Mouse (Mus musculus): ENCODE data around the gene C4b. TPM values are rescaled to one million over a fixed set of nuclear protein-coding genes. Genes with fewer than 3 reads are reported as not detected.
A peak's percentile ranks its signal among the peaks of the same experiment; 100 is the strongest.
"Not testable (repeated sequence)": the region's sequence is repeated elsewhere in the genome, so short reads cannot be mapped to it uniquely, and the experiment has no call there.

The C4b gene
- polyA plus RNA-seq, 1 experiment from 2014 or later = not detected

DNA sequence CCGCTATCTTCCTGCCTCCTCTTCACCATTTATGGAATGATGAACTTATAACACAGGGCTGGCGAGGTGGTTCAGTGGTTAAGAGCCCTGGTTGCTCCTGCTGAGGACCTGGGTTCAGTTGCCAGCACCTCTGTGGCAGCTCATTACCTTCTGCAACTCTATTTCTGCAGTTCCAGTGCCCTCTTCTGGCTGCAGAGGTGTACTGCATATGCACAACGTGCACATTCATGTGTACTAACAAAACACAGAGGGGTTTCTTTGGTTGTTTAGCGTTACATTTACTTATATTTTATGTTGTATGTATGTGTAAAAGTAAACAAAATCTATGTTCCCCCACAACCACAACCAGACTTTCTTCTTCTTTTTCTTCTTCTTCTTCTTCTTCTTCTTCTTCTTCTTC, 20.6 kb downstream of the C4b start:
- no peak overlapping the region for H3K9ac ChIP-seq
- H3K27ac ChIP-seq = no peak overlapping the region
- ATAC-seq (ENCODE audit: low FRiP score) = no peak
- 82% methylated on average over 4 of the region's 4 CpGs for WGBS
- no peaks in the 10 kb centered on the region for H3K36me3 ChIP-seq (replicated peaks)
- H3K4me1 ChIP-seq = no peaks in the 10 kb centered on the region
- no peak overlapping the region for H3K4me2 ChIP-seq
- no peak overlapping the region for H3K4me3 ChIP-seq (replicated peaks)
- no peaks in the 10 kb centered on the region for H3K27me3 ChIP-seq
- peaks cover 5% of the 10 kb centered on the region for H3K9me3 ChIP-seq

- not testable (repeated sequence) for H3K4me1 ChIP-seq; H3K4me2 ChIP-seq; ATAC-seq (ENCODE audit: low FRiP score); H3K9me3 ChIP-seq; H3K27me3 ChIP-seq; H3K27ac ChIP-seq; H3K4me3 ChIP-seq (replicated peaks); H3K9ac ChIP-seq; H3K36me3 ChIP-seq (replicated peaks)
- 89% methylated on average over 2 of the region's 4 CpGs for WGBS
These were observed 21.4 kb downstream of the C4b start for GRCm38 (mm10) chr17:34722238-34722637.

GRCm38 (mm10) chr17:34719886-34720285, 23.8 kb downstream of the C4b start:
- WGBS = 90% methylated on average over 8 of the region's 8 CpGs
- not testable (repeated sequence) for H3K9me3 ChIP-seq; H3K4me1 ChIP-seq; H3K9ac ChIP-seq; H3K27ac ChIP-seq; H3K4me2 ChIP-seq; H3K27me3 ChIP-seq; H3K36me3 ChIP-seq (replicated peaks); ATAC-seq (ENCODE audit: low FRiP score); H3K4me3 ChIP-seq (replicated peaks)

GRCm38 (mm10) chr17:34717401-34717800, 26.3 kb downstream of the C4b start:
- no peak overlapping the region for H3K27ac ChIP-seq
- no peaks in the 10 kb centered on the region for H3K36me3 ChIP-seq (replicated peaks)
- H3K4me1 ChIP-seq = no peaks in the 10 kb centered on the region
- no peak for ATAC-seq (ENCODE audit: low FRiP score)
- H3K9ac ChIP-seq = no peak overlapping the region
- no peaks in the 10 kb centered on the region for H3K9me3 ChIP-seq
- H3K4me2 ChIP-seq = no peak overlapping the region
- 84% methylated on average over 11 of the region's 11 CpGs for WGBS
- H3K4me3 ChIP-seq (replicated peaks) = no peak overlapping the region
- no peaks in the 10 kb centered on the region for H3K27me3 ChIP-seq

DNA sequence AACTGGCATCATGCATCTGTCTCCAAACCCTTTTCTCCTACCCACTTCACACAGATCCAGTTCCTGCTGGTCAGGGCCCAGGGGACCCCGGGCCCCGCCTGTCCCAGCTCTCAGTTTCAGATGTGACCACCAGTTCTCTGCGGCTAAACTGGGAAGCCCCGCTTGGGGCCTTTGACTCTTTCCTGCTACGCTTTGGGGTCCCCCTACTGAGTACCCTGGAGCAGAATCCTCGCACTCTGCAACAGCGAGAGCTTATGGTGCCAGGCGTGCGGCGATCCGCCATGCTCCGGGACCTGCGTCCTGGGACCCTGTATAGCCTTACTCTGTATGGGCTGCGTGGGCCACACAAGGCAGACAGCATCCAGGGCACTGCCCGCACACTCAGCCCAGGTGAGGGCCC, 27.4 kb downstream of the C4b start:
- 92% methylated on average over 15 of the region's 15 CpGs for WGBS
- H3K36me3 ChIP-seq (replicated peaks) = no peaks in the 10 kb centered on the region

GRCm38 (mm10) chr17:34715451-34715850, 28.2 kb downstream of the C4b start:
- not testable (repeated sequence) for H3K36me3 ChIP-seq (replicated peaks); H3K4me3 ChIP-seq (replicated peaks); H3K4me1 ChIP-seq; H3K9ac ChIP-seq; H3K27me3 ChIP-seq; H3K27ac ChIP-seq; ATAC-seq (ENCODE audit: low FRiP score); H3K4me2 ChIP-seq; H3K9me3 ChIP-seq
- 87% methylated on average over 6 of the region's 7 CpGs for WGBS

More for the DNA sequence above, 27.4 kb downstream of the C4b start:
- no peak overlapping the region for H3K9ac ChIP-seq
- no peak overlapping the region for H3K4me2 ChIP-seq
- no peaks in the 10 kb centered on the region for H3K9me3 ChIP-seq
- H3K4me3 ChIP-seq (replicated peaks) = no peak overlapping the region
- H3K27ac ChIP-seq = no peak overlapping the region
- H3K4me1 ChIP-seq = no peaks in the 10 kb centered on the region
- no peak for ATAC-seq (ENCODE audit: low FRiP score)
- H3K27me3 ChIP-seq = no peaks in the 10 kb centered on the region

GRCm38 (mm10) chr17:34714908-34715445, 28.7 kb downstream of the C4b start:
- 83% methylated on average over 5 of the region's 5 CpGs for WGBS
- not testable (repeated sequence) for H3K4me2 ChIP-seq; ATAC-seq (ENCODE audit: low FRiP score)

GRCm38 (mm10) chr17:34714181-34714907, 29.3 kb downstream of the C4b start:
- H3K27me3 ChIP-seq = not testable (repeated sequence)

More at GRCm38 (mm10) chr17:34714908-34715445, 28.7 kb downstream of the C4b start:
- H3K9ac ChIP-seq; H3K9me3 ChIP-seq; H3K27me3 ChIP-seq; H3K36me3 ChIP-seq (replicated peaks); H3K4me1 ChIP-seq; H3K27ac ChIP-seq; H3K4me3 ChIP-seq (replicated peaks): not testable (repeated sequence)

GRCm38 (mm10) chr17:34712951-34713350, 30.7 kb downstream of the C4b start:
- H3K4me1 ChIP-seq = no peaks in the 10 kb centered on the region
- H3K4me2 ChIP-seq = no peak overlapping the region
- WGBS = 46% methylated on average over 6 of the region's 6 CpGs
- H3K27me3 ChIP-seq = no peaks in the 10 kb centered on the region
- no peak overlapping the region for H3K9ac ChIP-seq
- no peaks in the 10 kb centered on the region for H3K9me3 ChIP-seq
- ATAC-seq (ENCODE audit: low FRiP score) = no peak
- H3K27ac ChIP-seq = no peak overlapping the region
- no peaks in the 10 kb centered on the region for H3K36me3 ChIP-seq (replicated peaks)
- no peak overlapping the region for H3K4me3 ChIP-seq (replicated peaks)

More at GRCm38 (mm10) chr17:34714181-34714907, 29.3 kb downstream of the C4b start:
- H3K4me1 ChIP-seq; H3K4me3 ChIP-seq (replicated peaks); H3K36me3 ChIP-seq (replicated peaks); H3K9ac ChIP-seq; H3K4me2 ChIP-seq; ATAC-seq (ENCODE audit: low FRiP score); H3K27ac ChIP-seq; H3K9me3 ChIP-seq: not testable (repeated sequence)
- 84% methylated on average over 9 of the region's 9 CpGs for WGBS

GRCm38 (mm10) chr17:34706476-34706875, 37.2 kb downstream of the C4b start:
- not testable (repeated sequence) for H3K27me3 ChIP-seq; ATAC-seq (ENCODE audit: low FRiP score); H3K27ac ChIP-seq; H3K4me2 ChIP-seq; H3K9me3 ChIP-seq; H3K4me3 ChIP-seq (replicated peaks); H3K36me3 ChIP-seq (replicated peaks); H3K4me1 ChIP-seq; H3K9ac ChIP-seq
- 75% methylated on average over 2 of the region's 2 CpGs for WGBS

DNA sequence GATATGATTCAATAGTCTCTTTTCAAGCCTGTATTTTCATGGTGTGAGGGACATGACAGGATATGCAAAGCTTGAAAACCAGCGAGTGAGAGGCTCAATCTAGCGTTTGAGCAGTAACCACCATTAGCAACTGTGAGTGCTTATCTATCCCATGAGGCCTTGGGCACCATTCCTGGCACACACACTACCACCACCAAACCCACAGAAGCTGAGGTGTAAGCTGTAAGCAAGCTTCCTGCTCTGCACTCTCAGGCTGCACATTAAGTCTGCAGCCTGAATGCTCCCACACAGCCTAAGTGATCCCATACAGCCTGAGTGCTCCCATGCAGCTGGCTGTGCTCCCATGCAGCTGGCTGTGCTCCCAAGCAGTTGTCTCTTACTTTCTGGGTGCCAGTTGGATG, 43.0 kb downstream of the C4b start:
- Histone ChIP-seq H3K36me3 (replicated peaks) (no peaks in the 10 kb centered on the region), H3K27me3 (no peaks in the 10 kb centered on the region), H3K4me2 (no peak overlapping the region), H3K4me3 (replicated peaks) (no peak overlapping the region), H3K9ac (no peak overlapping the region), H3K9me3 (no peaks in the 10 kb centered on the region), H3K27ac (no peak overlapping the region), H3K4me1 (peaks cover 9% of the 10 kb centered on the region)
- no peak for ATAC-seq (ENCODE audit: low FRiP score)
- 82% methylated on average over 2 of the region's 2 CpGs for WGBS

DNA sequence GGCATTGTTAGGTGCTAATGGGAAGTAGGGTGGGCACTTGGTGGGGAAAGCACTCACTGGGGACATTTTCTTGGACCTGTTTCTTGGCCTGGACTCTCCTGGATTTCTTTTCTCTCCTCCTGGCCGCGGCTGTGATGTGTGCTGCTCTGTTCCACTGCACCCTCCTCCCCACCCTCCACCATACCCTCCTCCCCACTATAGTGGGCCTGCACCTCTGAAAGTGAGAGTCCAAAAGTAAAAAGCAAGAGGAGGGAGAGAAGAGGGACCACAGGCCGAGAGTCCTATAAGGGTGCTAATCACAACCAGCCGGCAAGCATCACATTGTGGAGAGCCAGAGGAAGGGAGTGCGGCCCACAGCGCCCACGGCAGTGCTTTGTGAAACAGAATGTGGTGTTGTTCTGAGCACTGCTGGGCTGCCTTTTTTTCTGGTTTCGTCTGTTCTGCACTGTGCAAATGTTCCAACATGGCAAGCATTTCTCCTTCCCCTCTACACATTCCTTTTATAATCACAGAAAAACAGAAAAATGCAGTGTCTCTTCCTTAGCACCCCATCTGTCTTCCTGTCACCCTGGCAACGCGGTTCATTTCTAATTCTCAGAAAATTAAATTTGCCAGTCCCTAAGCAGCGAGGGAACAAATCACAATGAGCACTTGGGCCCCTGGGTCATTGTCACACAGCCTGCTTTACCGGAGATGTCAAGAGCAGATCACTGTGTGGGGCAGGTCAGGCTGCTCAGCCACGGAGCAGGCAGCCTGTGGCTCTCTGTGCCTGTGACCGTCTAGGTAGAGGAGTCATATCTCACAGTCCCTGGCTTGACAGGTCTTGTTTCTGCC, 43.9 kb downstream of the C4b start:
- 63% methylated on average over 14 of the region's 14 CpGs for WGBS
- peak overlapping the region; percentile 42; the same call in 1 of the 2 replicates for H3K27ac ChIP-seq
- H3K9ac ChIP-seq = no peak overlapping the region
- no peak for ATAC-seq (ENCODE audit: low FRiP score)
- H3K4me3 ChIP-seq (replicated peaks) = no peak overlapping the region
- no peaks in the 10 kb centered on the region for H3K36me3 ChIP-seq (replicated peaks)
- H3K4me1 ChIP-seq = peaks cover 9% of the 10 kb centered on the region
- no peaks in the 10 kb centered on the region for H3K9me3 ChIP-seq
- H3K4me2 ChIP-seq = no peak overlapping the region
- no peaks in the 10 kb centered on the region for H3K27me3 ChIP-seq
